Comparison of ENCODE assay signal across 22 mouse cellular contexts in genomic region chr10:43745931-43746630, GRCm38 (mm10).
DNase-seq lines count a peak whose midpoint lies in the region; ATAC-seq and TF ChIP-seq lines count a peak whose summit lies in the region.
"Had no signal": no experiment of that assay in that cellular context is flagged by ENCODE, and none has a peak within 500 bp of the region (broad histone marks: within the 10 kb centered on the region; RNA-seq: fewer than 3 reads in every experiment).

No protein-coding gene starts in this region.

- TF ChIP-seq CTCF in intestine, postnatal 0 days (IDR thresholded peaks at IDR 0.05; ENCODE audit: low read depth), result no peak
- no peak; a peak in 1 of 4 replicates for TF ChIP-seq CTCF in CH12.LX (conservative IDR thresholded peaks at IDR 0.05 in 1 of 2, IDR thresholded peaks at IDR 0.05 in 1 of 2; ENCODE audit: low read depth in 2 of 2, low read length in 2 of 2)
- TF ChIP-seq CTCF in left cerebral cortex, adult 2 months (IDR thresholded peaks at IDR 0.05), result no peak

- no peaks in the 10 kb centered on the region for H3K36me3 ChIP-seq in intestine, embryonic 14.5 days (ENCODE audit: control insufficient read depth, insufficient read depth, low read length)
- H3K36me3 ChIP-seq in intestine, postnatal 0 days (ENCODE audit: control insufficient read depth, insufficient read depth), result no peaks in the 10 kb centered on the region
- H3K36me3 ChIP-seq in lung, embryonic 15.5 days, result no peaks in the 10 kb centered on the region
- peaks cover 0 to 32% of the 10 kb centered on the region in 2 experiments for H3K36me3 ChIP-seq in CH12.LX (replicated peaks in 1 of 2; ENCODE audit: control insufficient read depth in 1 of 2, insufficient read depth in 1 of 2, low read length in 1 of 2)
- H3K36me3 ChIP-seq: embryonic facial prominence, embryonic 15.5 days; forebrain, embryonic 15.5 days; hindbrain, embryonic 15.5 days; intestine, embryonic 15.5 days; midbrain, embryonic 10.5 days had no signal

- no peak overlapping the region for H3K9ac ChIP-seq in intestine, embryonic 14.5 days (ENCODE audit: low read length)
- H3K9ac ChIP-seq in intestine, postnatal 0 days (ENCODE audit: low read depth, low read length), result no peak overlapping the region
- H3K9ac ChIP-seq in lung, embryonic 15.5 days, result no peak overlapping the region
- H3K9ac ChIP-seq in CH12.LX (ENCODE audit: insufficient read depth, low read depth), result peak overlapping the region; percentile 49
- H3K9ac ChIP-seq: embryonic facial prominence, embryonic 15.5 days; forebrain, embryonic 15.5 days; hindbrain, embryonic 15.5 days; intestine, embryonic 15.5 days had no signal

- in situ Hi-C loops in CH12.LX (cut with MboI; ENCODE audit: low pct_ligation_motif_present, low pct_unique_long_range_greater_than_20kb, low sequenced_read_pairs), result no loop called here

- TF ChIP-seq EP300 in CH12.LX (IDR thresholded peaks at IDR 0.05; ENCODE audit: low read length), result peak; percentile 95

- dilution Hi-C loops in CH12.LX (cut with MboI; ENCODE audit: extremely low pct_ligation_motif_present, extremely low pct_unique_long_range_greater_than_20kb, low sequenced_read_pairs), result no loop called here

- H3K27ac ChIP-seq in intestine, embryonic 14.5 days (ENCODE audit: low read depth), result no peak overlapping the region
- H3K27ac ChIP-seq in intestine, postnatal 0 days (ENCODE audit: low read depth, low read length), result no peak overlapping the region
- H3K27ac ChIP-seq in lung, embryonic 15.5 days, result no peak overlapping the region
- H3K27ac ChIP-seq in CH12.LX (ENCODE audit: insufficient read depth, low read depth), result peak overlapping the region; percentile 96
- no peak overlapping the region for H3K27ac ChIP-seq in left cerebral cortex, adult 2 months
- H3K27ac ChIP-seq: embryonic facial prominence, embryonic 15.5 days; forebrain, embryonic 15.5 days; hindbrain, embryonic 15.5 days; intestine, embryonic 15.5 days; midbrain, embryonic 10.5 days; stomach, postnatal 0 days had no signal

- WGBS in intestine, embryonic 14.5 days, result 74% methylated on average over 8 of the region's 8 CpGs
- 74% methylated on average over 8 of the region's 8 CpGs for WGBS in intestine, postnatal 0 days
- 55% methylated on average over 8 of the region's 8 CpGs for WGBS in lung, embryonic 15.5 days

- no peaks in the 10 kb centered on the region for H3K27me3 ChIP-seq in intestine, embryonic 14.5 days (replicated peaks; ENCODE audit: control insufficient read depth, insufficient read depth, low read length)
- H3K27me3 ChIP-seq in intestine, postnatal 0 days (replicated peaks; ENCODE audit: control insufficient read depth, insufficient read depth, low read length), result no peaks in the 10 kb centered on the region
- H3K27me3 ChIP-seq in lung, embryonic 15.5 days, result no peaks in the 10 kb centered on the region
- H3K27me3 ChIP-seq in CH12.LX (replicated peaks), result no peaks in the 10 kb centered on the region
- H3K27me3 ChIP-seq: embryonic facial prominence, embryonic 15.5 days; forebrain, embryonic 15.5 days; hindbrain, embryonic 15.5 days; intestine, embryonic 15.5 days had no signal

- TF ChIP-seq RAD21 in CH12.LX (IDR thresholded peaks at IDR 0.05; ENCODE audit: low read depth, low read length), result no peak; the same call in none of the 2 replicates

- TF ChIP-seq POLR2A in CH12.LX (IDR thresholded peaks at IDR 0.05; ENCODE audit: low read depth, low read length), result no peak; the same call in 1 of the 2 replicates

- ATAC-seq in intestine, embryonic 14.5 days (replicated peaks; ENCODE audit: low FRiP score, low TSS enrichment, low read depth), result no peak
- ATAC-seq in intestine, postnatal 0 days, result no peak
- ATAC-seq in lung, embryonic 15.5 days (ENCODE audit: borderline replicate concordance, extremely low read depth, low FRiP score, low TSS enrichment), result peak; percentile 12; the same call in 1 of the 2 replicates
- ATAC-seq: forebrain, embryonic 15.5 days; intestine, embryonic 15.5 days had no signal

- H3K9me3 ChIP-seq in intestine, embryonic 14.5 days (ENCODE audit: control insufficient read depth, low read length), result no peaks in the 10 kb centered on the region
- no peaks in the 10 kb centered on the region for H3K9me3 ChIP-seq in intestine, postnatal 0 days (ENCODE audit: control insufficient read depth)
- H3K9me3 ChIP-seq in lung, embryonic 15.5 days, result no peaks in the 10 kb centered on the region
- H3K9me3 ChIP-seq in CH12.LX (replicated peaks; ENCODE audit: low read length), result peaks cover 8% of the 10 kb centered on the region
- H3K9me3 ChIP-seq: embryonic facial prominence, embryonic 15.5 days; forebrain, embryonic 15.5 days; hindbrain, embryonic 15.5 days; intestine, embryonic 15.5 days; midbrain, embryonic 10.5 days had no signal

- H3K4me2 ChIP-seq in intestine, embryonic 14.5 days (ENCODE audit: low read length), result no peak overlapping the region
- no peak overlapping the region for H3K4me2 ChIP-seq in intestine, postnatal 0 days (replicated peaks; ENCODE audit: low read depth)
- no peak overlapping the region for H3K4me2 ChIP-seq in lung, embryonic 15.5 days
- peak overlapping the region; percentile 77 for H3K4me2 ChIP-seq in CH12.LX (ENCODE audit: insufficient read depth, low read depth, poor library complexity, severe bottlenecking)
- H3K4me2 ChIP-seq: embryonic facial prominence, embryonic 15.5 days; forebrain, embryonic 15.5 days; hindbrain, embryonic 15.5 days; intestine, embryonic 15.5 days; liver, embryonic 11.5 days had no signal

- intact Hi-C loops in left cerebral cortex, adult 2 months (cut with DNase I), result no loop called here

- H3K4me1 ChIP-seq in intestine, embryonic 14.5 days (replicated peaks; ENCODE audit: control insufficient read depth, insufficient read depth, low read length), result peaks cover 9% of the 10 kb centered on the region; the same call in 1 of the 2 replicates
- H3K4me1 ChIP-seq in intestine, postnatal 0 days (replicated peaks; ENCODE audit: control insufficient read depth, insufficient read depth, low read length), result no peaks in the 10 kb centered on the region
- H3K4me1 ChIP-seq in lung, embryonic 15.5 days, result peaks cover 9% of the 10 kb centered on the region
- H3K4me1 ChIP-seq in CH12.LX (ENCODE audit: control insufficient read depth in 1 of 2, insufficient read depth in 2 of 2), result peaks cover 33 to 68% of the 10 kb centered on the region in 2 experiments

- H3K79me2 ChIP-seq in CH12.LX (replicated peaks; ENCODE audit: control insufficient read depth, extremely low read depth, insufficient read depth, poor library complexity, severe bottlenecking), result peaks cover 30% of the 10 kb centered on the region

- DNase-seq in intestine, embryonic 14.5 days (ENCODE audit: low spot score), result peak; percentile 43
- DNase-seq in lung, adult 18-20 months, result no peak
- DNase-seq in 3T3-L1 (ENCODE audit: low read depth, low spot score), result peak; percentile 51
- DNase-seq in CH12.LX (ENCODE audit: extremely low read depth), result peak; percentile 98
- DNase-seq in left cerebral cortex, adult 2 months (ENCODE audit: extremely low spot score in 1 of 2, low spot score in 2 of 2), result no peak
- DNase-seq in T-cell, adult 2 months (ENCODE audit: low spot score), result no peak
- DNase-seq: adrenal gland, postnatal 36 days; cerebellum, adult 11 months; cerebellum, adult 9-11 months; layer of hippocampus, adult 9-11 months; left cerebral cortex, postnatal 4 days; lung, adult 2 months; right cerebral cortex, postnatal 14 days had no signal

- no peak overlapping the region for H3K4me3 ChIP-seq in intestine, embryonic 14.5 days (ENCODE audit: low read depth, low read length)
- H3K4me3 ChIP-seq in intestine, postnatal 0 days (ENCODE audit: low read depth, low read length), result no peak overlapping the region
- H3K4me3 ChIP-seq in lung, embryonic 15.5 days, result no peak overlapping the region
- H3K4me3 ChIP-seq in CH12.LX (replicated peaks in 1 of 3; ENCODE audit: low read depth in 2 of 3, low read length in 2 of 3, poor library complexity in 1 of 3), result peak overlapping the region; percentile 33 to 45 (median 33)
- H3K4me3 ChIP-seq in left cerebral cortex, adult 2 months, result no peak overlapping the region
- H3K4me3 ChIP-seq: embryonic facial prominence, embryonic 15.5 days; forebrain, embryonic 15.5 days; hindbrain, embryonic 15.5 days; intestine, embryonic 15.5 days; midbrain, embryonic 10.5 days had no signal

TF ChIP-seq in CH12.LX, 34 proteins besides CTCF, POLR2A, EP300 and RAD21 (continues in another document):
- peak; percentile 93 for TF ChIP-seq ETS1 (conservative IDR thresholded peaks at IDR 0.05; ENCODE audit: low read depth, low read length)
- TF ChIP-seq E2F4 (IDR thresholded peaks at IDR 0.05; ENCODE audit: insufficient replicate concordance, low read depth, low read length), result peak; percentile 58; the same call in 1 of the 2 replicates
- peak; percentile 88 for TF ChIP-seq BHLHE40 (IDR thresholded peaks at IDR 0.05; ENCODE audit: low read depth, low read length)
- peak; percentile 61 for TF ChIP-seq MAX (IDR thresholded peaks at IDR 0.05; ENCODE audit: low read length)
- TF ChIP-seq POLR2AphosphoS2 (IDR thresholded peaks at IDR 0.05; ENCODE audit: low read depth, low read length), result peak; percentile 49; the same call in 1 of the 2 replicates
- no peak; the same call in 1 of the 2 replicates for TF ChIP-seq CHD1 (IDR thresholded peaks at IDR 0.05; ENCODE audit: low read depth, low read length)
- TF ChIP-seq MEF2A (IDR thresholded peaks at IDR 0.05; ENCODE audit: borderline replicate concordance, low read depth, low read length), result peak; percentile 96
- peak; percentile 82 for TF ChIP-seq SIN3A (IDR thresholded peaks at IDR 0.05; ENCODE audit: low read length)
- TF ChIP-seq MAZ (IDR thresholded peaks at IDR 0.05; ENCODE audit: low read depth, low read length), result no peak
- TF ChIP-seq IRF4 (IDR thresholded peaks at IDR 0.05; ENCODE audit: low read depth, low read length), result peak; percentile 73
- 0 out of 2 replicates have a peak, but pooled peaks have one; percentile 76 for TF ChIP-seq KAT2A (IDR thresholded peaks at IDR 0.05; ENCODE audit: insufficient replicate concordance, low read length)
- TF ChIP-seq ZMIZ1 (IDR thresholded peaks at IDR 0.05; ENCODE audit: low read depth, low read length), result peak; percentile 58; the same call in 1 of the 2 replicates
- TF ChIP-seq JUN (IDR thresholded peaks at IDR 0.05; ENCODE audit: insufficient read depth, low read depth, low read length), result peak; percentile 36; the same call in 1 of the 2 replicates
- TF ChIP-seq ZNF384 (IDR thresholded peaks at IDR 0.05; ENCODE audit: low read depth, low read length), result peak; percentile 39
- TF ChIP-seq TBP (conservative IDR thresholded peaks at IDR 0.05; ENCODE audit: low read depth, low read length), result no peak
- peak; percentile 99 for TF ChIP-seq TCF12 (IDR thresholded peaks at IDR 0.05; ENCODE audit: low read depth, low read length)
- TF ChIP-seq ZC3H11A (IDR thresholded peaks at IDR 0.05; ENCODE audit: low read depth, low read length), result no peak
- no peak for TF ChIP-seq UBTF (IDR thresholded peaks at IDR 0.05; ENCODE audit: low read depth, low read length)
- TF ChIP-seq PAX5 (IDR thresholded peaks at IDR 0.05; ENCODE audit: low read length), result no peak
- TF ChIP-seq GABPA (IDR thresholded peaks at IDR 0.05; ENCODE audit: insufficient replicate concordance, low read depth, low read length), result no peak

Comparison
In these comparisons a context has a peak if more than half of its experiments do, and no peak if none do; other contexts are left out.
1. DNase-seq: peak in intestine, embryonic 14.5 days (single experiment), 3T3-L1 (single experiment) and CH12.LX (single experiment); none in lung, adult 18-20 months (0 of 2), left cerebral cortex, adult 2 months (0 of 2) and T-cell, adult 2 months (single experiment).
2. H3K4me3 ChIP-seq: peak in CH12.LX (3 of 3); none in intestine, embryonic 14.5 days (single experiment), intestine, postnatal 0 days (single experiment), lung, embryonic 15.5 days (single experiment) and left cerebral cortex, adult 2 months (single experiment).